Mouse (Mus musculus) brain, embryonic 18.5 days (tissue): ENCODE data around the gene Mettl21a.
"Not testable (repeated sequence)": the region's sequence is repeated elsewhere in the genome, so short reads cannot be mapped to it uniquely, and the experiment has no call there.

ENCODE experiments used
- DNase-seq: peaks from one replicate; pipeline ENCODE4 v3.0.0-alpha.2; 2012; ENCODE audit warnings: low read depth, low spot score

Mettl21a gene

GRCm38 (mm10) chr1:64614801-64615345 lies 2.2 kb downstream of the Mettl21a start:
- no peak for DNase-seq

DNA sequence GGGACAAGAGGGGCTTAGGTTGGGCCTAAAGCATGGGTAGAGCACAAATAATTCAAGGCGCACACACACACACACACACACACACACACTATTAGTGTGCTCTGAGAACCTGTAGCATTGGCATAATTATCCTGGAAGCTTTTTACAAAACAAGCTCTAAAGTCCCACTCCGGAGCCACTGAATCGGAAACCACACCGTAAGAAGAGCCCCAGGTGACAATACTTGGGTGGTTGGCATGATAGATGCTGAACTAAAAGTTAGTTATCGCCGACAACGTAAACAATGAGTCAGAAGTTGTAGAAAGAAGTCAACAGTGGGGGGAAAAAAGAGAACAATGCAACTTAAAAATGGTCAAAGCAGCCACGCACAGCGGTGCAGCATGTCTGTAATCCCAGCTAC lies 2.7 kb downstream of the Mettl21a start:
- no peak for DNase-seq

DNA sequence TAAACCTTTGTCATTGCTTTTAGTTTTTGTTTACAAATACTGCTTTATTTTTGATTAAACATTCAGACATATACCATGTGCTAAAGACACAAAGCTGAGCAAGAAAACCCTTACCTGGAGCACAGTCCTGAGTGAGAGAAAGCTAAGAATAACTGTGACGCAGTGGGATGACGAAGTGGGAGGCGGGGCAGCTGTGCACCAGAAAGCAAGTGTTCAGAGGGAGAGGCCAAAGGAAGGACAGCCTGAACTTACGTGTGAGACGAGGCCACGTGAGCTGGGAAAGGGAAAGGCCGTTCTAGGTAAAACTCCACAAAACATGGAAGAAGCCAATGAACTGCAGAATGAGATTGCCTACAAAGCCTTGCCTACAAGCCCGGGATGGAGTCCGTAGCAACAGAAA lies 7.1 kb downstream of the Mettl21a start:
- DNase-seq, result no peak

- DNase-seq, result no peak
Measured at GRCm38 (mm10) chr1:64609145-64609544, 7.9 kb downstream of the Mettl21a start.

- DNase-seq, result no peak
Measured at GRCm38 (mm10) chr1:64603381-64603780, 13.7 kb downstream of the Mettl21a start.

- no peak for DNase-seq
Measured at GRCm38 (mm10) chr1:64601242-64601842, 15.7 kb downstream of the Mettl21a start.

GRCm38 (mm10) chr1:64600413-64601077 lies 16.5 kb downstream of the Mettl21a start:
- DNase-seq, result no peak

DNA sequence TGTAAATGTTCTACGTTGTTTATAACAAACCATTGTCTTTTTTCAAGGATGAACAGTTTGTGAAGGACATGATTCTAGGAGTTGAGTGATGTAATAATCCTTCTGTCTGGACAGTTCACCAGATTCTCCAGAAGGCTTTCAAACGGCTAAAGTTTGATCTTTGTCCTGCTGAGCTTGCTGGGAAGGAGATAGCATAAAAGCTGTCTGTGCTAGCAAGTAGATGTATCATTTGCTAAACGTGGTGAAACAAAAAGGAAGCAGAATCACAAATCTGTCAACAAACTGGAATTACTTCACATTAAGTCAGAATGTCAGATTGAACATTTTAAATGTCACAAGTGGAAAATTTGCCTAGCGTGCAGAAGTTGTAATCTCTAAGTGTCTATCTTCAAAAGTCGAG lies 18.1 kb downstream of the Mettl21a start:
- DNase-seq, result no peak

- DNase-seq, result no peak
Measured at GRCm38 (mm10) chr1:64578801-64579200, 38.2 kb downstream of the Mettl21a start.

GRCm38 (mm10) chr1:64577911-64578310 lies 39.1 kb downstream of the Mettl21a start:
- DNase-seq, result not testable (repeated sequence)

- DNase-seq, result no peak
Measured at GRCm38 (mm10) chr1:64576732-64577131, 40.3 kb downstream of the Mettl21a start.

GRCm38 (mm10) chr1:64576022-64576421 lies 41.0 kb downstream of the Mettl21a start:
- DNase-seq, result no peak

DNA sequence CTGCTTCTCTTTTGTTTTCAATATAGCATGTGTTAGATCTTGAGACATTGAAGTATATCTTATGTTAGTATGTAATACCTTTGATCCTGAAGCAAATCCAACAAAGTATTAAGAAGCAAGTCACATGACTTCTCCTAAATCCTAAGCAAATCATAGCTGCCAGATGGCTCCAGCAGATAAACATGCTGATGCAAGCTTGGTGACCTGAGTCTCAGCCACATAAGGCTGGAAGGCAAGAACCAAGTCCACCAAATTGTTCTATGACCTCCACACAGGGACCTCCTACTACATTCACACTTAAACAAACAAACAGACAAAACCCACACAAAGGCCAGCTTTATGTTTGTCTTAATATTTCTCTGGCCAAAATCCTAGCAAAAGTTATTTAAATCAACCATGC lies 48.8 kb downstream of the Mettl21a start:
- no peak for DNase-seq

- no peak for DNase-seq
Measured at GRCm38 (mm10) chr1:64560105-64560504, 56.9 kb downstream of the Mettl21a start.
